Mouse (Mus musculus) embryo, embryonic 11.5 days (tissue): ENCODE data around the gene Mfn2.

Experiments
- DNase-seq: peaks from one replicate; pipeline ENCODE4 v3.0.0-alpha.2; 2012; ENCODE audit warnings: low read depth, low spot score

Gene Mfn2

DNA sequence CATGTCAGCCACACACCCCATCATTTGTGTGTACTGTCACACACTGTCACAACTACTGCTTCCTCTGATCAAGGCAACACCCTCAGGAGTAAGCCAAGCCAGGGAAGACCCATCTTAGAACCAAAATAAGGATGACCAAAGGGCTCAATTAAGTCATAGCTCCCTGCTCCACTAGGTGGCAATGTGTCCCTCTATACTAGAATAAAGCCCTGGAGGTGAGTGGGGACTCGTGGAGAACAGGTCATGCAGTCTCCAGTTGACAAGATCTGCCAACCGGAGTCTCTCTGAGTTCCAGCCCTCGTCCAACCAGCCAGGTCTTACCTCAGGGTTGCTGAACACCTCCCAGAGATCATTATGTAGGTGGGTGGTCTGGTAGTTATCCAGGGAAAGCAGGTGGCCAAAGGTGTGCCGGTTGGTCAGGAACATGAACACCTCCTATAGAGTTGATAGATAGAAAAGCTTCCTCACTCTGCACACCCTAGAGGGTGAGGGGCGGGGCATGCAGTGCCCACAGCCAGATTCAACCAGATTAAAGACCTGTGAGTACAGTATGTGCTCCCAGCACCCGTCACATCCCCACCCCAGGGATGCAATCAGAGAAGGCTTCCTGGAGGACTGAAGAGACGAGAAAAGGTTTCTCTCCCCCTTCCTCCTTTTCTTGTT is 14.1 kb upstream of the Mfn2 start:
- no peak for DNase-seq

- no peak for DNase-seq
Measured at GRCm38 (mm10) chr4:147909486-147909885, 5.0 kb upstream of the Mfn2 start.

DNA sequence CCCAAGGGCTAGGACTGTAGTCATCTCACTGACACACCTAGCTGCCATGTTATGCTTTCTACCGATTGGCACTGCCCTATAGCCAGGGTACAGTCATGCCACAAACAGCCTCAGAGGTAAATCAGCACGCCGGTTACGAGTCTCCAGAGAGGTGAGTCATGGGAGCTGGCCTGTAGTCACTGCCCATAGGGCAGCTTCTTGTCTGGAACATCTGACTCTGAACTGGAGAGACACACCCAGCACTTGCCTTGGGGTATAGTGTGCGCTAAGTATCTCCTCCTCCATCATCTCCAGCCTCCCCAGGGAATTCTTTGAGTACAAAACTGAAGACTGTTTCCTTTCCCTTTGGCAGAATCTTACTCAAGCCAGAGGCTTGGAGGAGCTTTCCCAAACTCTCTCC is 1.7 kb upstream of the Mfn2 start:
- no peak for DNase-seq

DNA sequence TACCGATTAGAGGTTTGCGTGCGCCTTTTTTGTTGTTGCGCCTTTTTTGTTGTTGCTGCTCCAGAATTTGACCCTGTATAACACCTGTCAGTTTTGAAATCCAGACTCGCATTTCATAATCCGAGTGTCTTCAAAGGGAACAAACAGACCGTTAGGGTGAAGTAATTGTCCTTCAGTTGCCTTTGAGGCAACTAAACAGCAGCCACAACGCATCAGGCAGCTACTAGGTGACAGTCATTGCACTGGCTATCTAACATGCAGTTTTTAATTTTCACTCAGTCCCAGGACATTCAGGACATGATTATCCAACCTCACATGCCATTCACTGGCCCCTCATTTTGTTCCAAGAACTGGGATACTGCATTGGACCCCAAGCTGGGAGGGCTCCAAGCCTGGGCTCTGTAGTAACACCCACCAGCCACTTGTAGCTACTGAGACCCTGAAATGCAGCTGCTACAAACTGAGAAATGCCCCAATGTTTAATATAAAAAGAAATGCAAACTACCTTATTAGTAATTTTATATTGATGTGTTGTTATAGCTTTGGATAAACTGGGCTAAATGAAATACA is 671 bp upstream of the Mfn2 start:
- no peak for DNase-seq

DNA sequence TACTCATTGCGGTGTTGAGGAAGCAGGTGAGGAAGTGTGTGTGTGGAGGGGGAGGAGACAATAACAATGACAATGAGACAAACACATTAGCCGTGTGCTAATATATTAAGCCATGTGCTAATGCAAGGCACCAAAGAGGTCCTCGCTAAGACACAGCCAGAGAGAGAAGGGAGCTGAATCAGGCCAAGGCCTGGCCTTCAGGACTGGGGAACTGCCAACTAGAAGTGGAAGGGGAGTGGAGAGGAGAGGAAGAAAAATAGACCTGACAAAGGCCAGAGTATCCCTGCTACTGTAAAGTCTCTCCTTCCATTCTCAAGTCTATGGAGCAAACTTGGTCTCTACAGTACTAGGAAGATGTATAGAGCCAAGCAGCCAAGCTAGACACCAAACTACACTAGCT is 903 bp downstream of the Mfn2 start:
- DNase-seq = no peak

GRCm38 (mm10) chr4:147902906-147903500 is 1.5 kb downstream of the Mfn2 start:
- DNase-seq = no peak

DNA sequence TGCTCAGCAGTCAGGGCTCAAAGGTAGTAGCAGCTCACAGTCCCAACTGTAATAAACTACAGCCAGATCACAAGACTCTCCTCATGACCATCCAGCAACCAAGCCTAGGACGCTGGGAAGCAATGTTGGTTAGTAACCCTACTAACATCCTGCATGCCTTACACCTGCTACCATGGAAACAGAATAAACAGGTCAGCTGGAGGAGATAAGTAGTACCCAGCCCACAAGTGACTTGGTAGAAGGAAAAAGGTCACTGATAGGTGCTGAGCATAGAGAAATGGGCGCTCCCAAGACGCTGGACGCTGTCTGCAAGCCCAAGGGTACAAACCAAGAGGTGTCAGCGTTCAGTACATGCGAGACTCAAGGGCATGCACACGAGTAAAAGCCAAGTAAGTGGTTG is 4.1 kb downstream of the Mfn2 start:
- no peak for DNase-seq

DNA sequence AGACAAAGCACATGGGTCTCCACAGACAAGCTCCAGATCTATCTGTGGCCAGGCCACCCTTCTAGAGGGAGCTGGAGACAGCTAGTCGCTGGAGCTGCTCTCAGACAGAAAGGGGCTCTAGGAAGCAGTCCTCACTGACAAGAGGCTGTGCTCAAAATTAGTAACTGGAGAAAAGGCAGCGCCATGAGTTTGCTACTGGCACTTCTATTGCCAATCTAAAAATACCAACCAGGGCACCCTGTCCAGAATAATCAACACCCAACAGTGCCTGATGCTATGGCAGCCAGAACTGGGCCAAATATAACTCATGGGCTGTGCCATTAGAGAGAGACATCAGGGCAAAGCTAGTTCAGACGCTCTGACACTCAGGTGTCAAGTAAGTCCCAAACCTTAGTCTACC is 7.2 kb downstream of the Mfn2 start:
- DNase-seq = no peak

GRCm38 (mm10) chr4:147896411-147896810 is 8.1 kb downstream of the Mfn2 start:
- DNase-seq = no peak

- DNase-seq = no peak
Measured at GRCm38 (mm10) chr4:147895815-147896330, 8.6 kb downstream of the Mfn2 start.

- DNase-seq = no peak
Measured at GRCm38 (mm10) chr4:147890341-147890740, 14.2 kb downstream of the Mfn2 start.

- no peak for DNase-seq
Measured at GRCm38 (mm10) chr4:147888237-147888636, 16.3 kb downstream of the Mfn2 start.

GRCm38 (mm10) chr4:147887277-147887676 is 17.2 kb downstream of the Mfn2 start:
- DNase-seq = no peak

GRCm38 (mm10) chr4:147886158-147886557 is 18.3 kb downstream of the Mfn2 start:
- no peak for DNase-seq

DNA sequence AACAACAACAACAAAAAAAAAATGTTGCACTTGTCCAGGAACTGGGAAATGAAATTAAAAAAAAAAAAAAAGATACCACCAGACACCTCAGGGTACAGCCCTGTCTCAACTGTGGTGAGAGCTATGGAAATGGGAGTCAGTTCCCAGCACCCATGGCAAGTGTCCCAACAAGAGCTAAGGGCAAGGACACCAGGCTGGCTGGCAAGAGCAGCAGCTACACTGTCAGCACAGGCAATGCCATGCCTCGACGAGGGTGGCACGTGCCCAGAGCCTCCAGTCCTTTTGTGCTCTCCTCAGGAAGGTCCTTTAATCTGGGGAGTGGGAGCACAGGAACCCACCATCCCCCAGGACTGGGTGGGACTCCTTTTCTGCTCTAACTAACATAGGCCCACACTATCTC is 20.4 kb downstream of the Mfn2 start:
- DNase-seq = no peak

- DNase-seq = no peak
Measured at GRCm38 (mm10) chr4:147883041-147883440, 21.5 kb downstream of the Mfn2 start.

DNA sequence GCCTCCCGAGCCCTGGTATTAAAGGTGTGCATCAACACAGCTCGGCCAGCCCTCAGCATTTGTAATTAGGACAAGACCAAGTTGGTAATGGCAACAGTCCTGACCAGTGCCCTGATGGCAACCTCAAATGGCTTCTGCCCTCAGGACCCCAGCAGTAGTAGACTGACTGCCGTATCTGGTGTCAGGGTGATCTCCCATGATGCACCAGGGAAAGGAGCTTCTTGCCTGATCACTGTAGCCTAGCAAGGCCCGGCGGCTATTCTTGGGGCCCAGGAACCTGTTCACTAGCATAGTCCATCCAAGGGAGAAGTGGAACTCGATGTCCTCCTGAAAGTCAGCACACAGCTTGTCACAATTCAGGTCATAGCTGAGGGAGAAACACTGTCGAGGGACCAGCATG is 22.7 kb downstream of the Mfn2 start:
- DNase-seq = no peak

DNA sequence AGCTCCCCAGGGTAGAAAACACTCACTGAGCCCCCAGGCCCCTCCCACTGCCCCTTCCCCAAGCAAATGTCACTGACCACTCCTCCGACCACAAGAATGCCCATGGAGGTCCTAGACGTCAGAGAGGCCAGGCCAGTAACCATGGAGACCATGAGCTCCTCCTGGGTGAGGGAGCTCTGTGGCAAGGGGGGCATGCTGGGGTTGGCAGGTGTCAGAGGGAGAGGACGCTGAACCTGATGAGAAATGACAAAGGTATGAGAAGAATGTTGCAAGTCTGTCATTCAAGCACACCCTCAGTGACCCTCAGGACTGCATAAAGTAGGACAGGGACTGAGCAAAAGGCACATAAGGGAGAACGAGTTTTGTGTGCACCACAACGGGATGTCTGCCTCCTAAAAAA is 24.6 kb downstream of the Mfn2 start:
- no peak for DNase-seq

- DNase-seq = no peak
Measured at GRCm38 (mm10) chr4:147879456-147879855, 25.0 kb downstream of the Mfn2 start.

DNA sequence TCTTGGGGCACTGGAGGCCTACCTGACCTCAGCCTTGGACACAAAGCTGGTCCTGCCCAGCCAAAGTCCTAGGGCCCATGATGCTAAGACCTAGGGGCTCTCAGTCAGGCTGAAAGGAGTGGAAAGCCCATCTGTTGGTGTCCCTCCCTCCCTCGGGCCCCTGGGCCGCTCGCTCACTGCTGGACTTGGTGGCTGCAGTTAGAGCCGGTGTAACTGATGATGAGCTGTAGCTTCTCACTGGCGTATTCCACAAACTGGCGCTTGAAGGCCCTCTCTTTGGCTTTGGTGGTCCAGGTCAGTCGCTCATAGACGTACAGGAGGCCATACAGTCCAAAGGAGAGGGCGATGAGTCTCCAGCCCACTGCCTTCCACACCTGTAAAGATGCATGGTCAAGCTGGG is 26.0 kb downstream of the Mfn2 start:
- DNase-seq = no peak

GRCm38 (mm10) chr4:147875852-147876575 is 28.5 kb downstream of the Mfn2 start:
- no peak for DNase-seq

- no peak for DNase-seq
Measured at GRCm38 (mm10) chr4:147869238-147869637, 35.3 kb downstream of the Mfn2 start.
